Mouse (Mus musculus) lung, embryonic 14.5 days (tissue): ENCODE measurements at regions not wholly inside any gene's neighbourhood (a gene's known extent, or its start where the extent isn't known, plus 50 kb on each side); places are given as distances from the start of the nearest gene placed in this dataset.
A peak's percentile ranks its signal among the peaks of the same experiment; 100 is the strongest.

ENCODE experiments used
- ATAC-seq: fragments of 200-750 bp; cut with Nextera tagmentation; 2 replicates; pipeline ENCODE4 v1.8.0; 2017; ENCODE audit warnings: mild to moderate bottlenecking, moderate TSS enrichment, moderate library complexity; ENCODE audit not compliant: insufficient read depth
- DNase-seq: peaks from one replicate; pipeline ENCODE4 v3.0.0-alpha.2; 2015
- H3K27ac ChIP-seq: fragments of 300-500 bp; sonication (generic); 2 replicates; pipeline ENCODE4 v1.5.1; 2014; ENCODE audit warnings: low read depth, mild to moderate bottlenecking, moderate library complexity
- H3K27me3 ChIP-seq: fragments of 300-500 bp; sonication (generic); 2 replicates; pipeline ENCODE4 v1.6.1; 2014; ENCODE audit warnings: low read length, control low read depth; ENCODE audit not compliant: insufficient read depth
- H3K36me3 ChIP-seq: fragments of 300-500 bp; sonication (generic); 2 replicates; pipeline ENCODE4 v1.6.1; 2014; ENCODE audit warnings: control low read depth; ENCODE audit not compliant: insufficient read depth
- H3K4me1 ChIP-seq: fragments of 300-500 bp; sonication (generic); 2 replicates; pipeline ENCODE4 v1.6.1; 2014; ENCODE audit warnings: antibody characterized with exemption, control low read depth; ENCODE audit not compliant: insufficient read depth
- H3K4me2 ChIP-seq: fragments of 300-500 bp; sonication (generic); 2 replicates; pipeline ENCODE4 v1.6.1; 2014; ENCODE audit warnings: mild to moderate bottlenecking
- H3K4me3 ChIP-seq: fragments of 300-500 bp; sonication (generic); 2 replicates; pipeline ENCODE4 v1.5.1; 2014; ENCODE audit warnings: low read depth, low read length
- H3K9ac ChIP-seq: fragments of 300-500 bp; sonication (generic); 2 replicates; pipeline ENCODE4 v1.6.1; 2014
- H3K9me3 ChIP-seq: fragments of 300-500 bp; sonication (generic); 2 replicates; pipeline ENCODE4 v1.6.1; 2016; ENCODE audit warnings: low read depth, low read length, control low read depth
- CTCF ChIP-seq: IDR thresholded peaks from 2 replicates; pipeline ENCODE4 v1.5.1; 2016; ENCODE audit warnings: antibody characterized with exemption, low read depth
- WGBS: fragments of 180-500 bp; shearing (Covaris S2); extraction: QIAGEN DNeasy Blood & Tissue Kit; methylation state at CpG from one replicate; pipeline ENCODE4 v1.1.7; 2014; 5-methylcytosine and 5-hydroxymethylcytosine counted together

GRCm38 (mm10) chr2:147886191-147886590 lies 160.6 kb downstream of the Foxa2 start:
- DNase-seq (peak; percentile 31), ATAC-seq (no peak; the same call in 1 of the 2 replicates)
- WGBS = 21% methylated on average over 6 of the region's 6 CpGs
- no peak for TF ChIP-seq CTCF
- Histone ChIP-seq H3K27ac (no peak overlapping the region), H3K9ac (no peak overlapping the region), H3K9me3 (no peaks in the 10 kb centered on the region), H3K4me1 (no peaks in the 10 kb centered on the region), H3K27me3 (no peaks in the 10 kb centered on the region), H3K36me3 (no peaks in the 10 kb centered on the region), H3K4me2 (no peak overlapping the region), H3K4me3 (no peak overlapping the region)

DNA sequence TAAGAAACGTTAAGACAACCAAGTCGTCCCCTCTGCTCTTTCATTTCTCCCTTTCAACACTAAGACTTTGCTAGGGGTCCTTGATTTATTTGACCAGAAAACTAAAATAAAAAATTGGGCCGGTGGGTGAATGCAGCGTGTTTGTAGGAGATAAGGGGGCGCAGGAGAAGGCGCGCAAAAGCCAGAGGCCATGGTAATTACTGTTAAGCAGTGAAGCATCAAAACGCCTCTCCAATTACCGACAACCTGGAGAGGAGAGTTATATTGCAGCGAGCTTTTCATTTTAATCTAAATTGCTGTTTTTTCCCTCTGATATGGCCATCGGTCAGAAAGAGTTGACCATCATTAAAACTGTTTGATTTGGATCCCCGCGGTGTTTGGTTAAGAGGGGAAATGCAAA lies 168.9 kb downstream of the Foxa2 start:
- H3K9me3 ChIP-seq = no peaks in the 10 kb centered on the region
- H3K4me1 ChIP-seq = peaks cover 14% of the 10 kb centered on the region
- ATAC-seq (no peak), DNase-seq (no peak)
- H3K4me2 ChIP-seq = peak overlapping the region; percentile 72
- H3K4me3 ChIP-seq = no peak overlapping the region
- no peaks in the 10 kb centered on the region for H3K27me3 ChIP-seq
- peak overlapping the region; percentile 77; the same call in 1 of the 2 replicates for H3K27ac ChIP-seq
- 21% methylated on average over 13 of the region's 13 CpGs for WGBS
- H3K36me3 ChIP-seq = no peaks in the 10 kb centered on the region
- H3K9ac ChIP-seq = no peak overlapping the region
- no peak for TF ChIP-seq CTCF

DNA sequence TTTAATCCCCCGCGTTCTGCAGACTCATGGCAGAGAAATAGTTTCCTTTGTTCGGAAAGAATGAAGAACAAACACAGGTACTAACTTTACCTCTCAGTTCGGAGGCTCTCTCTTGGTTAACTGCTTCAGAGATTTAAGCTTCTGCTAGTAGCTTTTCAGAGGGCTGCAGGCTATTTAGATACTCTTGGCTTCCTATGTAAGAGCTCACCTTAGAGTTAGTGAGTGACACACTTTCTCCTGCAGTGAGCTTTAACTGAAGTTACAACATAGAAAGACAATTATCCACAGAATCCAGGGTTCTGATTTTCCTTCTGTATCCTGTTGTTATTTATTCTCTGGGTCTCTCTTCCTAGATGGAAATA lies 169.2 kb downstream of the Foxa2 start:
- no peak for TF ChIP-seq CTCF
- Histone ChIP-seq H3K4me1 (peaks cover 14% of the 10 kb centered on the region), H3K4me2 (peak overlapping the region; percentile 72), H3K36me3 (no peaks in the 10 kb centered on the region), H3K4me3 (peak overlapping the region; percentile 29), H3K9me3 (no peaks in the 10 kb centered on the region), H3K27me3 (no peaks in the 10 kb centered on the region), H3K9ac (peak overlapping the region; percentile 28; the same call in 1 of the 2 replicates), H3K27ac (peak overlapping the region; percentile 77)
- WGBS = 5% methylated on average over 4 of the region's 4 CpGs
- no peak for DNase-seq
- no peak; the same call in 1 of the 2 replicates for ATAC-seq

GRCm38 (mm10) chr2:147876708-147877542 lies 169.8 kb downstream of the Foxa2 start:
- Histone ChIP-seq H3K9me3 (no peaks in the 10 kb centered on the region), H3K9ac (peak overlapping the region; percentile 28), H3K27ac (peak overlapping the region; percentile 77), H3K4me1 (peaks cover 14% of the 10 kb centered on the region), H3K27me3 (no peaks in the 10 kb centered on the region), H3K36me3 (no peaks in the 10 kb centered on the region), H3K4me3 (peak overlapping the region; percentile 29), H3K4me2 (peak overlapping the region; percentile 72)
- no peak for TF ChIP-seq CTCF
- DNase-seq (peak; percentile 71), ATAC-seq (peak; percentile 64)
- 3% methylated on average over 19 of the region's 19 CpGs for WGBS

- ATAC-seq (no peak), DNase-seq (no peak)
- H3K4me2 ChIP-seq = no peak overlapping the region
- H3K9ac ChIP-seq = no peak overlapping the region
- no peaks in the 10 kb centered on the region for H3K9me3 ChIP-seq
- no peaks in the 10 kb centered on the region for H3K27me3 ChIP-seq
- no peak overlapping the region for H3K27ac ChIP-seq
- peaks cover 13% of the 10 kb centered on the region for H3K4me1 ChIP-seq
- no peak for TF ChIP-seq CTCF
- no peak overlapping the region for H3K4me3 ChIP-seq
- no peaks in the 10 kb centered on the region for H3K36me3 ChIP-seq
- 74% methylated on average over 3 of the region's 3 CpGs for WGBS
Measured at GRCm38 (mm10) chr2:147872972-147873371, 173.8 kb downstream of the Foxa2 start.

- Histone ChIP-seq H3K27ac (no peak overlapping the region), H3K4me3 (no peak overlapping the region), H3K4me1 (no peaks in the 10 kb centered on the region), H3K9ac (no peak overlapping the region), H3K36me3 (no peaks in the 10 kb centered on the region), H3K4me2 (no peak overlapping the region), H3K9me3 (no peaks in the 10 kb centered on the region), H3K27me3 (no peaks in the 10 kb centered on the region)
- no peak for DNase-seq
- ATAC-seq = no peak
- WGBS = 70% methylated on average over 6 of the region's 6 CpGs
- no peak for TF ChIP-seq CTCF
Measured at GRCm38 (mm10) chr2:147851186-147851802, 195.5 kb downstream of the Foxa2 start.
